Mouse (Mus musculus): ENCODE results near the gene Csnk1g1. TPM values are rescaled to one million over a fixed set of nuclear protein-coding genes. Genes with fewer than 3 reads are reported as not detected.

Gene Csnk1g1
- polyA plus RNA-seq, 1 experiment from 2014 or later: 11.7 TPM

DNA sequence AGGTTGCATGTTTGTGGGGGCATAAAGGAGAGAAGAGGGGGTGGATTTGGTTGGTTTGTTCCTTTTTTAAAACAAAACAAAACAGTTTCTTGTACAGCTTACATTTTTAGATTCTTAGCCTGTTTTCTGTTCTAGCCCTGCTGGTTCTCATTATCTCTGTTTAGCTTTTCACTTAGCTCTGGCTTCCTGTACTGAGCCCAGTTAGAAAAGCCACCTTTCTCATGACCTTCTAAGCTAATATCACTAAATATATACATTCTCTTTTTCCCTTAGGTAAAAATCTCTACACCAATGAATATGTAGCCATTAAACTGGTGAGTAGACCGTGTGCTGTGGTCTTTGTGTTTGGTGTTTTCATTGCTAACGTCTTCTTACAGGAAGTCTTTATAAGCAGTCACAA lies 64.5 kb downstream of the Csnk1g1 start:
- no peak for ATAC-seq (replicated peaks; ENCODE audit: extremely low read depth, insufficient read depth, low FRiP score)
- Histone ChIP-seq H3K4me2 (ENCODE audit: low read depth, low read length) (no peak overlapping the region), H3K27ac (ENCODE audit: low read length) (no peak overlapping the region), H3K9ac (ENCODE audit: low read length) (no peak overlapping the region), H3K36me3 (ENCODE audit: control insufficient read depth, insufficient read depth) (no peaks in the 10 kb centered on the region), H3K4me3 (ENCODE audit: low read length) (no peak overlapping the region), H3K27me3 (ENCODE audit: control insufficient read depth, insufficient read depth, low read length) (no peaks in the 10 kb centered on the region), H3K9me3 (replicated peaks; ENCODE audit: control insufficient read depth, low read length) (no peaks in the 10 kb centered on the region), H3K4me1 (ENCODE audit: control insufficient read depth, insufficient read depth, low read length) (peaks cover 4% of the 10 kb centered on the region)
- 65% methylated on average over 2 of the region's 2 CpGs for WGBS

GRCm38 (mm10) chr9:65975886-65976285 lies 67.2 kb downstream of the Csnk1g1 start:
- ATAC-seq (replicated peaks; ENCODE audit: extremely low read depth, insufficient read depth, low FRiP score): no peak
- Histone ChIP-seq H3K4me1 (ENCODE audit: control insufficient read depth, insufficient read depth, low read length) (0 out of 2 replicates have a peak, but pooled peaks cover 2% of the 10 kb centered on the region), H3K27me3 (ENCODE audit: control insufficient read depth, insufficient read depth, low read length) (no peaks in the 10 kb centered on the region), H3K9me3 (replicated peaks; ENCODE audit: control insufficient read depth, low read length) (no peaks in the 10 kb centered on the region), H3K4me3 (ENCODE audit: low read length) (no peak overlapping the region), H3K9ac (ENCODE audit: low read length) (no peak overlapping the region), H3K27ac (ENCODE audit: low read length) (no peak overlapping the region), H3K4me2 (ENCODE audit: low read depth, low read length) (no peak overlapping the region), H3K36me3 (ENCODE audit: control insufficient read depth, insufficient read depth) (no peaks in the 10 kb centered on the region)

GRCm38 (mm10) chr9:65982841-65983240 lies 74.1 kb downstream of the Csnk1g1 start:
- Histone ChIP-seq H3K9me3 (replicated peaks; ENCODE audit: control insufficient read depth, low read length) (no peaks in the 10 kb centered on the region), H3K4me1 (ENCODE audit: control insufficient read depth, insufficient read depth, low read length) (no peaks in the 10 kb centered on the region), H3K4me3 (ENCODE audit: low read length) (no peak overlapping the region), H3K9ac (ENCODE audit: low read length) (no peak overlapping the region), H3K27me3 (ENCODE audit: control insufficient read depth, insufficient read depth, low read length) (no peaks in the 10 kb centered on the region), H3K27ac (ENCODE audit: low read length) (no peak overlapping the region), H3K4me2 (ENCODE audit: low read depth, low read length) (no peak overlapping the region), H3K36me3 (ENCODE audit: control insufficient read depth, insufficient read depth) (no peaks in the 10 kb centered on the region; the same call in 1 of the 2 replicates)
- no peak for ATAC-seq (replicated peaks; ENCODE audit: extremely low read depth, insufficient read depth, low FRiP score)
- WGBS: 70% methylated on average over 1 of the region's 1 CpGs

DNA sequence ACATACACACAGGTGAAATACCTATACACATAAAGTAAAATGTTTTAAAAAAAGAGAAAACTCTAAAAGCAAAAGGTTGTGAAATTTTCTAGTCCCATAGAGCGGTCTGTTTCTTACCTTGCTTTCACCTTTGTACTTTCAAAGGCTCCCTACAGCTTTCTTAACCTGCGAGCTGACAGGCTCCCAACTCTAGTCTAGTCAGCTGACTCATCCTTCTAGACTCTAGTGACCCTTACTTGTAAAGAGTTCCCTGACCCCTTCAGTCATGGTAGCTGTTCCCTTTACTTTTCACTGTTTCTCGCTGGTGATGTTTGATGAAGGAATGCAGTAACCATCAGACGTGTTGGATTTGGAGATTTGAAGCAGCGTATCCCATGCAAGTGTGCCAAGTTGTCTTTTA lies 78.3 kb downstream of the Csnk1g1 start:
- Histone ChIP-seq H3K9me3 (replicated peaks; ENCODE audit: control insufficient read depth, low read length) (no peaks in the 10 kb centered on the region), H3K9ac (ENCODE audit: low read length) (no peak overlapping the region), H3K4me1 (ENCODE audit: control insufficient read depth, insufficient read depth, low read length) (no peaks in the 10 kb centered on the region), H3K27ac (ENCODE audit: low read length) (no peak overlapping the region), H3K4me3 (ENCODE audit: low read length) (no peak overlapping the region), H3K36me3 (ENCODE audit: control insufficient read depth, insufficient read depth) (peaks cover 3% of the 10 kb centered on the region; the same call in 1 of the 2 replicates), H3K4me2 (ENCODE audit: low read depth, low read length) (no peak overlapping the region), H3K27me3 (ENCODE audit: control insufficient read depth, insufficient read depth, low read length) (no peaks in the 10 kb centered on the region)
- 84% methylated on average over 5 of the region's 5 CpGs for WGBS
- ATAC-seq (replicated peaks; ENCODE audit: extremely low read depth, insufficient read depth, low FRiP score): no peak

DNA sequence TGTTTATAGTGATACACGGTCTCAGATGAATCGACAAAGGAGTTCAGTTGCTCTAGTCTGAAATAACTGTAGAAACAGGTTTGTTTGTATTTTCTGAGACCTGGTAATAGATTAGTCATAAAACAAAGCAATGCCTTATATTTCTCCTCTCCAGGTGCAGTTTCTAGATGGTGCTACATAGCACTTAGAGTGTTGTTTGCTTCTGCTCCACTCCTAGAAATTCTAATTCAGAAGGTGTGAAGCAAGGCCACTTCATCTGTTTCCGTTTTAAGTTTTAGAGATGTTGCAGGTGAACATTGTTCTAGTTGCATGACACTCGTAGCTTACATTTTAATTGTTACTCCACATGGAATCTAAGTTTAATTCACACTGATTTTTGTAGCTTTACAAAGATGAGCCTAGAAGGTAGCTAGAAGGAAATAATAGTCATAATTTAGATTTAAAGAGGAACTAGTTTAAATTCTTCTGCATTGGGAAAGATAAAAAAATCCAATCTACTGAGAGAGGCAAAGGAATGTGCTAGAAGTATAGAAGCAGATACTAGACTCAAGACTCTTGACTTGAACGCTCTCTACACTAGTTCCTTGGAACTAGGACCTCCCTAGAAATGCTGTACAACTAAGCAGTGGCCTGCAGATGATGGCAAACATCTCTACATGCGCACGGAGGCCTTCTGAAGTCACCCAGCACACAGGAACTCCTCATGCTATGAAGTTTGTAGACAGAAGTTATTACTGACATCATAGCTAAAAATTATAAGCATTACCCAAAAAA lies 87.1 kb downstream of the Csnk1g1 start:
- Histone ChIP-seq H3K4me1 (ENCODE audit: control insufficient read depth, insufficient read depth, low read length) (no peaks in the 10 kb centered on the region), H3K36me3 (ENCODE audit: control insufficient read depth, insufficient read depth) (0 out of 2 replicates have a peak, but pooled peaks cover 3% of the 10 kb centered on the region), H3K9me3 (replicated peaks; ENCODE audit: control insufficient read depth, low read length) (no peaks in the 10 kb centered on the region), H3K9ac (ENCODE audit: low read length) (no peak overlapping the region), H3K4me3 (ENCODE audit: low read length) (no peak overlapping the region), H3K27ac (ENCODE audit: low read length) (no peak overlapping the region), H3K4me2 (ENCODE audit: low read depth, low read length) (no peak overlapping the region), H3K27me3 (ENCODE audit: control insufficient read depth, insufficient read depth, low read length) (no peaks in the 10 kb centered on the region)
- no peak for ATAC-seq (replicated peaks; ENCODE audit: extremely low read depth, insufficient read depth, low FRiP score)
- 90% methylated on average over 7 of the region's 7 CpGs for WGBS

DNA sequence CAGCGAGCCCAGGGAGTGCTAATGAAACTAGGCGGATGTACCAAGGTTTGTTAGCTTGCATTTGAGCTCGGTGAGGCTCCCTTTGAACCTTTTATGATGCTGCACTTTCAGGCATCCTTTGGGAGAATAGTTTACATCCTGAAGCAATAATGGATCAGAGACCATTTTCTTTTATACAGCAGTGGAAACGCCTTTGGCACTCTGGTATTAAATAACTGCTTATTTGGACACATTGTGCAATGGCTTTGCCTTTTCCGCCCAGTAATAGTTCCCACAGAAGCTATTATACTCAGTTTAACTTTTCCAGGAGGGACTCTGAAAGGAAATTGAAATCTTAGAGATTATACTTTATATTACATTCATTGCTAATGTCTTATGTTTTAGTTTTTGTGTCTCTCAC lies 90.2 kb downstream of the Csnk1g1 start:
- no peak for ATAC-seq (replicated peaks; ENCODE audit: extremely low read depth, insufficient read depth, low FRiP score)

GRCm38 (mm10) chr9:66004380-66004779 lies 95.7 kb downstream of the Csnk1g1 start:
- Histone ChIP-seq H3K4me3 (ENCODE audit: low read length) (no peak overlapping the region; the same call in 1 of the 2 replicates), H3K9ac (ENCODE audit: low read length) (0 out of 2 replicates have a peak overlapping the region, but pooled peaks have one; percentile 31), H3K36me3 (ENCODE audit: control insufficient read depth, insufficient read depth) (peaks cover 10% of the 10 kb centered on the region; the same call in 1 of the 2 replicates), H3K4me1 (ENCODE audit: control insufficient read depth, insufficient read depth, low read length) (no peaks in the 10 kb centered on the region; the same call in 1 of the 2 replicates), H3K9me3 (replicated peaks; ENCODE audit: control insufficient read depth, low read length) (no peaks in the 10 kb centered on the region), H3K27me3 (ENCODE audit: control insufficient read depth, insufficient read depth, low read length) (no peaks in the 10 kb centered on the region), H3K27ac (ENCODE audit: low read length) (no peak overlapping the region; the same call in 1 of the 2 replicates), H3K4me2 (ENCODE audit: low read depth, low read length) (peak overlapping the region; percentile 40; the same call in 1 of the 2 replicates)
- 30% methylated on average over 4 of the region's 4 CpGs for WGBS
- no peak; the same call in 1 of the 2 replicates for ATAC-seq (replicated peaks; ENCODE audit: extremely low read depth, insufficient read depth, low FRiP score)

More for the DNA sequence above, 90.2 kb downstream of the Csnk1g1 start:
- Histone ChIP-seq H3K4me1 (ENCODE audit: control insufficient read depth, insufficient read depth, low read length) (no peaks in the 10 kb centered on the region), H3K9me3 (replicated peaks; ENCODE audit: control insufficient read depth, low read length) (no peaks in the 10 kb centered on the region), H3K4me2 (ENCODE audit: low read depth, low read length) (no peak overlapping the region), H3K27ac (ENCODE audit: low read length) (no peak overlapping the region), H3K9ac (ENCODE audit: low read length) (no peak overlapping the region), H3K36me3 (ENCODE audit: control insufficient read depth, insufficient read depth) (peaks cover 9% of the 10 kb centered on the region; the same call in 1 of the 2 replicates), H3K27me3 (ENCODE audit: control insufficient read depth, insufficient read depth, low read length) (no peaks in the 10 kb centered on the region), H3K4me3 (ENCODE audit: low read length) (no peak overlapping the region)
- WGBS: 76% methylated on average over 5 of the region's 5 CpGs

DNA sequence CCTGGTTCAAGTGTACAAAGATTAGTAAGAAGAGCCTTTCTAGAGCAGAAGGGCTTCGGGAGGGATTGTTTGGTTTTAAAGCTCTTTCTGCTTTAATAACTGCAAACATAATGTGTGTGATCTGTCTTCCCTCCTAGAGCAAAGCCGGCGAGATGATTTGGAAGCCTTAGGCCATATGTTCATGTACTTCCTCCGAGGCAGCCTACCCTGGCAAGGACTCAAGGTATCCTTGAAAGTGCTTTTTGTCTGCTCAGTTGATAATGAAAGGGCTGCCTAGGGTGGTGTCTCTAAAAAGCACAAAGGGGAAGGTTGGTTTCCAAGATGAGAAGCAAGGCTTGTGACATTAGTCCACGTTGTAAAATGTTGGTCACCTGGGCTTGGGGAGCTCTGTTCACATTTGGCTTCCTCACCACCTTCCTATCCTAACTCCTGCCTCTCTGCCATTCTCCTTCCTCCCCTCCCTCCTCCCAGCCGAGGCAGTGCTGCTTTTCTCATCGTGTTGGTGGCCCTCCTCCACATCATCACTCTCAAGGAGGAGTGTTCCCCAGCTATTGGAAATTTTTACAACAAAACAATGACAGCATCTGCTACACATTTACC lies 99.0 kb downstream of the Csnk1g1 start:
- ATAC-seq (replicated peaks; ENCODE audit: extremely low read depth, insufficient read depth, low FRiP score): no peak

GRCm38 (mm10) chr9:66020601-66021000 lies 111.9 kb downstream of the Csnk1g1 start:
- H3K4me3 ChIP-seq (ENCODE audit: low read length): no peak overlapping the region
- H3K36me3 ChIP-seq (ENCODE audit: control insufficient read depth, insufficient read depth): peaks cover 8% of the 10 kb centered on the region; the same call in 1 of the 2 replicates

More for the DNA sequence above, 99.0 kb downstream of the Csnk1g1 start:
- Histone ChIP-seq H3K27me3 (ENCODE audit: control insufficient read depth, insufficient read depth, low read length) (no peaks in the 10 kb centered on the region), H3K4me1 (ENCODE audit: control insufficient read depth, insufficient read depth, low read length) (no peaks in the 10 kb centered on the region; the same call in 1 of the 2 replicates), H3K27ac (ENCODE audit: low read length) (no peak overlapping the region), H3K4me2 (ENCODE audit: low read depth, low read length) (no peak overlapping the region), H3K4me3 (ENCODE audit: low read length) (no peak overlapping the region), H3K9ac (ENCODE audit: low read length) (no peak overlapping the region), H3K36me3 (ENCODE audit: control insufficient read depth, insufficient read depth) (peaks cover 14% of the 10 kb centered on the region; the same call in 1 of the 2 replicates), H3K9me3 (replicated peaks; ENCODE audit: control insufficient read depth, low read length) (no peaks in the 10 kb centered on the region)
- WGBS: 73% methylated on average over 7 of the region's 7 CpGs

More at GRCm38 (mm10) chr9:66020601-66021000, 111.9 kb downstream of the Csnk1g1 start:
- no peak overlapping the region for H3K9ac ChIP-seq (ENCODE audit: low read length)
- no peaks in the 10 kb centered on the region for H3K9me3 ChIP-seq (replicated peaks; ENCODE audit: control insufficient read depth, low read length)
- H3K4me1 ChIP-seq (ENCODE audit: control insufficient read depth, insufficient read depth, low read length): no peaks in the 10 kb centered on the region
- ATAC-seq (replicated peaks; ENCODE audit: extremely low read depth, insufficient read depth, low FRiP score): no peak
- no peak overlapping the region for H3K4me2 ChIP-seq (ENCODE audit: low read depth, low read length)
- no peak overlapping the region for H3K27ac ChIP-seq (ENCODE audit: low read length)
- H3K27me3 ChIP-seq (ENCODE audit: control insufficient read depth, insufficient read depth, low read length): no peaks in the 10 kb centered on the region
